Mouse (Mus musculus) kidney, postnatal 0 days (tissue): ENCODE measurements around the gene Slc25a23. TPM values are rescaled to one million over a fixed set of nuclear protein-coding genes. Genes with fewer than 3 reads are reported as not detected.

Experiments
- ATAC-seq: fragments of 200-750 bp; cut with Nextera tagmentation; replicated peaks from 2 replicates; pipeline ENCODE4 v1.8.0; 2017; ENCODE audit warnings: low read depth, moderate number of reproducible peaks, moderate TSS enrichment, moderate library complexity; ENCODE audit not compliant: low FRiP score
- DNase-seq: peaks from one replicate; pipeline ENCODE4 v3.0.0-alpha.2; 2016; ENCODE audit warnings: low spot score
- H3K27ac ChIP-seq: fragments of 300-500 bp; sonication (generic); 2 replicates; pipeline ENCODE4 v1.5.1; 2014; ENCODE audit warnings: mild to moderate bottlenecking
- H3K27me3 ChIP-seq: fragments of 300-500 bp; sonication (generic); 2 replicates; pipeline ENCODE4 v1.6.1; 2014; ENCODE audit warnings: low read length, mixed read lengths; ENCODE audit not compliant: insufficient read depth
- H3K36me3 ChIP-seq: fragments of 300-500 bp; sonication (generic); 2 replicates; pipeline ENCODE4 v1.6.1; 2014; ENCODE audit warnings: low read length, mixed read lengths; ENCODE audit not compliant: insufficient read depth
- H3K4me1 ChIP-seq: fragments of 300-500 bp; sonication (generic); replicated peaks from 2 replicates; pipeline ENCODE4 v1.6.1; 2014; ENCODE audit warnings: antibody characterized with exemption, low read length, mixed read lengths; ENCODE audit not compliant: insufficient read depth
- H3K4me2 ChIP-seq: fragments of 300-500 bp; sonication (generic); 2 replicates; pipeline ENCODE4 v1.6.1; 2014; ENCODE audit warnings: mild to moderate bottlenecking, low read length, moderate library complexity, mixed read lengths
- H3K4me3 ChIP-seq: fragments of 300-500 bp; sonication (generic); replicated peaks from 2 replicates; pipeline ENCODE4 v1.5.1; 2014; ENCODE audit warnings: low read depth, low read length
- H3K9ac ChIP-seq: fragments of 300-500 bp; sonication (generic); 2 replicates; pipeline ENCODE4 v1.6.1; 2014; ENCODE audit warnings: low read depth, low read length
- H3K9me3 ChIP-seq: fragments of 300-500 bp; sonication (generic); replicated peaks from 2 replicates; pipeline ENCODE4 v1.6.1; 2016; ENCODE audit warnings: low read length, inconsistent platforms, mixed read lengths
- CTCF ChIP-seq: IDR thresholded peaks from 2 replicates; pipeline ENCODE4 v1.5.1; 2016; ENCODE audit warnings: antibody characterized with exemption, low read depth, mild to moderate bottlenecking, moderate library complexity
- WGBS: fragments of 180-500 bp; shearing (Covaris S2); extraction: QIAGEN DNeasy Blood & Tissue Kit; methylation state at CpG from one replicate; pipeline ENCODE4 v1.1.7; 2014; 5-methylcytosine and 5-hydroxymethylcytosine counted together
- polyA plus RNA-seq: library from polyadenylated mRNA; unstranded; fragments of >200 nt; fragmentation: Nextera tagmentation; extraction: Ambion mirVana; gene quantifications from 2 replicates; pipeline ENCODE4 v1.2.1, GENCODE M21; 2015

Slc25a23 gene
- polyA plus RNA-seq, 1 experiment from 2014 or later, result 10.7 TPM

DNA sequence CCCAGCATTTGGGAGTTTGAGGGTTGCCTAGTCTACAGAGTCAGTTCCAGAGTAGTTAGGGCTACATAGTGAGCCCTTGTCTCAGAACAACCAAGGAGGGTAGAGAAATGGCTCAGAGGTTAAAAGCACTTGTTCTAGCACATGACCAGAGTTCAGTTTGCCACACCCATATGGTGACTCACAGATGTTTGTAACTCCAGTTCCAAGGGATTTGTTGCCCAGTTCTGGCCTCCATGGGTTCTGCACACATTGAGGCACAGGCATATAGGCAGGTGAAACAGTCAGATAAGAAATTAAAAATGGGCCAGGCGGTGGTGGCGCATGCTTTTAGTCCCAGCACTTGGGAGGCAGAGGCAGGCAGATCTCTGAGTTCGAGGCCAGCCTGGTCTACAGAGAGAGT lies 34.6 kb upstream of the Slc25a23 start:
- no peaks in the 10 kb centered on the region for H3K27me3 ChIP-seq
- H3K4me1 ChIP-seq, result no peaks in the 10 kb centered on the region
- no peak overlapping the region for H3K9ac ChIP-seq
- H3K4me3 ChIP-seq, result no peak overlapping the region
- no peak overlapping the region for H3K4me2 ChIP-seq
- no peak overlapping the region for H3K27ac ChIP-seq
- H3K9me3 ChIP-seq, result no peaks in the 10 kb centered on the region
- DNase-seq (no peak), ATAC-seq (no peak)
- TF ChIP-seq CTCF, result no peak
- no peaks in the 10 kb centered on the region for H3K36me3 ChIP-seq
- WGBS, result 89% methylated on average over 3 of the region's 3 CpGs

DNA sequence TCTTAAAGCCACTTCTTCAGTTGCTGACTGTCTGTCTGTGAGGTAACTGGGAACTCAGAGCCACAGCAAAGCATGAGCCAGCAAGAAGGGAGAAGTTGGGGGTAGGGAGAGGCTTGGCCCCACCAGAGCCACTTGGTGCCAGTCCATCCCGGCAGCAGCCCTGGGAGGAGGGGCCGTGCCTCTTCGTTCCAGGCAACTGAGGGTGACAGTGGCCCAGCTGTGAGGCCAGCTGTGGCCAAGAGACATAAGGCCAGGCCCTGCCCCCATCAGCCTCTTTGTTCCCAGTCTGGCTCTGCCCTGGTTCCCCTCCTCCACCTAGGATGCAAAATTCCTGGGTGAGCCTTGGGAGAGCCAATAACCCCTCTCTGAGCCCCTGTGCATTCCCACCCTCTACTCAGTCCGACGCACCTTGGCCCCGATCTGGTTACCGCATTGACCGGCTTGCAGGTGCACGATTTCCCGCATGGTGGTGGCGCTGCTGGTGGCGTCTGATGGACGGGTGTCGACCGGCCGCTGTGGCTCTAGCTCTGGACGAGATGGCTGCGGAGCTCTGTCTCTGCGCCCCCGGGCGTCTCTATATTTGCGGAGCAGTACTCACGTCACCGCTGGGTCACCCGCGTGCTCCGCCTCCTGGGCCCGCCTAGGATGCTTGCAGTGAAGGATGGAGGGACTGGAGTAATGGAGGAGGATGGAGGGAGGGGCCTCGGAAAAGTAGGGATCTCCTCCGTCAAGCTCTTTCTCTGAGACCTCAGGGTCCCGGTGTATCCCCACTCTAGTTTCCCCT lies 27.6 kb upstream of the Slc25a23 start, which contains the start of gene Tubb4a:
Gene Tubb4a (minus strand): TSS at position 734 of the 784 bp plus-strand sequence.
- peak; percentile 77 for ATAC-seq
- Histone ChIP-seq H3K4me2 (peak within 1 kb of the TSS; percentile 53), H3K9ac (peak within 1 kb of the TSS; percentile 24; the same call in 1 of the 2 replicates), H3K4me3 (peak within 1 kb of the TSS; percentile 39), H3K27me3 (no peaks in the 10 kb centered on the region), H3K9me3 (no peaks in the 10 kb centered on the region), H3K36me3 (no peaks in the 10 kb centered on the region), H3K4me1 (peaks cover 6% of the 10 kb centered on the region), H3K27ac (no peak within 1 kb of the TSS)
- WGBS, result 2% methylated on average over 31 of the region's 31 CpGs
- no peak for TF ChIP-seq CTCF
- peak; percentile 50 for DNase-seq

DNA sequence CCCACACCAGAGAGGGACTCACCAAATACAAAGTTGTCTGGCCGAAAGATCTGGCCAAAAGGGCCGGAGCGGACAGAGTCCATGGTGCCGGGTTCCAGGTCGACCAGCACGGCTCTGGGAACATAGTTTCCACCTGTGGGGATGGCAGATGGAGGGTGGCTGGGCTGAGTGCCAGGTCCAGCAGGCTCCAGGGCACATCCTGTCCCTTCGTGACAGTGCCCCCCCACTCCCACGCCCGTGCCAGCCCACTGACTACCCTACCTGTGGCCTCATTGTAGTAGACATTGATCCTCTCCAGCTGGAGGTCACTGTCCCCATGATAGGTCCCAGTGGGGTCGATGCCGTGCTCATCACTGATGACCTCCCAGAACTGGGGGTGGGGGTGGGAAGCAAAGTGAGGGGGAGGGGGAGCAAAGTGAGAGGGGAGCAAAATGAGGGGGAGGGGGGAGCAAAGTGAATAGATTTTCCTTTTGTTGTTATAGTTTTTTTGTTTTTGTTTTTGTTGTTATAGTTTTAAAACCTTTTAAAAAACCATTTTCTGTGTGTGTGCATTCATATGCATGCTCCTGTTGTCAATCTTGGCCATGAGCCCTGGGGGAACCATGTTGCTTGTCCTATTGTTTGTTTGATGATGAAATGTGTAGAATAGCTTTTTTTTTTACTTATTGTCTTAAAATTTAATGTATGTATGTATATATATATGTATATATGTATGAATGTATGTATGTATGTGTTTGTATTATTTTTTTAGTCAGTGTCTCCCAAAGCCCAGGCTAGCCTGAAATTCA lies 26.5 kb upstream of the Slc25a23 start:
- H3K27ac ChIP-seq, result no peak overlapping the region
- no peak overlapping the region for H3K9ac ChIP-seq
- no peaks in the 10 kb centered on the region for H3K9me3 ChIP-seq
- no peaks in the 10 kb centered on the region for H3K27me3 ChIP-seq
- whole genome bisulfite sequencing, result 84% methylated on average over 11 of the region's 11 CpGs
- DNase-seq, result no peak
- TF ChIP-seq CTCF, result no peak
- no peak overlapping the region for H3K4me2 ChIP-seq
- H3K36me3 ChIP-seq, result no peaks in the 10 kb centered on the region
- no peak overlapping the region for H3K4me3 ChIP-seq
- peaks cover 6% of the 10 kb centered on the region for H3K4me1 ChIP-seq
- no peak for ATAC-seq

DNA sequence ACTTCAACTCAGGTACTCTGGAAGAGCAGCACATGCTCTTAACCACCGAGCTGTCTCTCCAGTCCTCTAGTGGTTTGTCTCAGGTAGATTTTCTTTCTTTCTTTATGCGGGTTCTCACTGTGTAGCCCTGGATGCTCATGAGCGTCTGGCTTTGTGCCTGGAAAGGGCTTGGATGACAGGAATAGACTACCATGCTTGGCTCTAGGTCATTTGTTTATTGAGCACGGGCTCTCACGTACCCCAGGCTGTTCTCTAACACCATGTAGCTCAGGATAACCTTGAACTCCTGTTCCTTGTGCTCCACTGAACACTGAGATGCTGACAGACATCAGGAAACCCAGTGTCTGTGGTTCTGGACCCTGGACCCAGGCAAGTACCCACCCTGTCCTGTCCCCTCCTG lies 22.8 kb upstream of the Slc25a23 start:
- Histone ChIP-seq H3K9me3 (no peaks in the 10 kb centered on the region), H3K27me3 (no peaks in the 10 kb centered on the region), H3K36me3 (no peaks in the 10 kb centered on the region), H3K9ac (no peak overlapping the region), H3K4me3 (no peak overlapping the region), H3K27ac (no peak overlapping the region), H3K4me2 (no peak overlapping the region), H3K4me1 (peaks cover 6% of the 10 kb centered on the region)
- 79% methylated on average over 5 of the region's 5 CpGs for WGBS
- no peak for ATAC-seq
- no peak for TF ChIP-seq CTCF
- DNase-seq, result no peak

DNA sequence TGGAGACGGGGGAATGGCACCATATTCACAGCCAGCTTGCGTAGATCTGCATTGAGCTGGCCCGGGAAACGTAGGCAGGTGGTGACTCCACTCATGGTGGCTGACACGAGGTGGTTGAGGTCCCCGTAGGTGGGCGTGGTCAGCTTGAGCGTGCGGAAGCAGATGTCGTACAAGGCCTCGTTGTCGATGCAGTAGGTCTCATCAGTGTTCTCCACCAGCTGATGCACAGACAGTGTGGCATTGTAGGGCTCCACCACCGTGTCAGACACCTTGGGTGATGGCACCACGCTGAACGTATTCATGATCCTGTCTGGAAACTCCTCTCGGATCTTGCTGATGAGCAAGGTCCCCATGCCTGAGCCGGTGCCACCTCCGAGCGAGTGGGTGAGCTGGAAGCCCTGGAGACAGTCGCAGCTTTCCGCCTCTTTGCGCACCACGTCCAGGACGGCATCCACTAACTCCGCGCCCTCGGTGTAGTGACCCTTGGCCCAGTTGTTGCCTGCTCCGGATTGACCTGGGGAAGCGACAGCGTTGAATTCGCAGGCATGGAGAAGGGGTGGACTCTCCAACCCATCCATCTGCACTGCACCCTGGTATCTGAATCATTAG lies 21.7 kb upstream of the Slc25a23 start:
- WGBS, result 94% methylated on average over 31 of the region's 31 CpGs
- Histone ChIP-seq H3K27ac (no peak overlapping the region), H3K9me3 (no peaks in the 10 kb centered on the region), H3K27me3 (no peaks in the 10 kb centered on the region), H3K4me2 (no peak overlapping the region), H3K4me3 (no peak overlapping the region), H3K4me1 (no peaks in the 10 kb centered on the region), H3K36me3 (no peaks in the 10 kb centered on the region), H3K9ac (no peak overlapping the region)
- no peak for TF ChIP-seq CTCF
- DNase-seq (no peak), ATAC-seq (no peak)

DNA sequence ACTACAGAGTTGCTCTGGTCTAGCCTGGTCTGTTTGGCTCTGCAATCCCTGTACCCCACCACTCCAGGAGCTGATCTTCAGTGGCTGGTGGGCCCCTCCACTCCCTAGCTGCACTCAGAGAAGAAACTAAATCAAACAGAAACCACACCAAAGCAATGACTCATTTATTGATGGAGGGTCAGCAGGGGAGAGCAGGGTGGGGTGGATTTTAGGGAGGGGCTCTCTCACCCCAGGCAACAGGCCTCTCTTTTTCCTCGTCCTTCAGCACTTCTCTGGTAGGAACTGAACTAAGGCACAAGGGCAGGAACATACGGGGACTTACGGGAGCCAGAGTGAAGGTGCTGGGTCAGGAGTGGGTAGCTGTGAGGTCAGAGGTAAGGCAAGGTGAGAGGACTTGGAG lies 20.3 kb upstream of the Slc25a23 start:
- Histone ChIP-seq H3K36me3 (no peaks in the 10 kb centered on the region), H3K9ac (no peak overlapping the region), H3K9me3 (no peaks in the 10 kb centered on the region), H3K4me3 (no peak overlapping the region), H3K27ac (no peak overlapping the region), H3K4me2 (no peak overlapping the region), H3K4me1 (no peaks in the 10 kb centered on the region), H3K27me3 (no peaks in the 10 kb centered on the region)
- ATAC-seq, result no peak
- TF ChIP-seq CTCF, result no peak
- WGBS, result 66% methylated on average over 3 of the region's 3 CpGs
- DNase-seq, result no peak
